ENCODE assay signal across 8 mouse cellular contexts in genomic region chr5:111519500-111520041, GRCm38 (mm10).
DNase-seq lines count a peak whose midpoint lies in the region; ATAC-seq and TF ChIP-seq lines count a peak whose summit lies in the region.

No protein-coding gene starts in this region.

- no peak overlapping the region for H3K4me3 ChIP-seq in lung, postnatal 0 days (ENCODE audit: low read depth, low read length)

- no peak for ATAC-seq in lung, postnatal 0 days
- ATAC-seq in neutrophil, adult 5-6 weeks (ENCODE audit: extremely low read depth, insufficient number of reproducible peaks, low FRiP score, poor library complexity, severe bottlenecking) = peak; percentile 60; the same call in 1 of the 2 replicates

- H3K4me1 ChIP-seq in lung, postnatal 0 days (ENCODE audit: insufficient read depth, low read depth, low read length) = no peaks in the 10 kb centered on the region

- no peak overlapping the region for H3K9ac ChIP-seq in lung, postnatal 0 days (replicated peaks; ENCODE audit: low read depth)

- no peak for TF ChIP-seq CTCF in lung, postnatal 0 days (IDR thresholded peaks at IDR 0.05)

- no peaks in the 10 kb centered on the region for H3K27me3 ChIP-seq in lung, postnatal 0 days (replicated peaks; ENCODE audit: insufficient read depth, low read length)

- WGBS in lung, postnatal 0 days = 21% methylated on average over 7 of the region's 7 CpGs

- H3K4me2 ChIP-seq in lung, postnatal 0 days (replicated peaks; ENCODE audit: low read depth, low read length) = no peak overlapping the region

- no peak for TF ChIP-seq EP300 in lung, postnatal 0 days (IDR thresholded peaks at IDR 0.05)

- H3K9me3 ChIP-seq in lung, postnatal 0 days (ENCODE audit: low read length) = no peaks in the 10 kb centered on the region

- no peak overlapping the region for H3K27ac ChIP-seq in lung, postnatal 0 days (ENCODE audit: low read length)

- DNase-seq in embryo, embryonic 10.5 days (ENCODE audit: low spot score) = peak; percentile 53
- no peak for DNase-seq in embryo, embryonic 10 days (ENCODE audit: low spot score)
- peak; percentile 21 for DNase-seq in lung, postnatal 10 days
- no peak for DNase-seq in lung, postnatal 0 days (ENCODE audit: low spot score)
- peak; percentile 63 for DNase-seq in liver
- DNase-seq in testis, postnatal 10 days (ENCODE audit: low spot score) = no peak
- no peak for DNase-seq in adrenal gland, adult 2 months

- H3K36me3 ChIP-seq in lung, postnatal 0 days (ENCODE audit: insufficient read depth, low read length) = no peaks in the 10 kb centered on the region

Comparison
In these comparisons a context has a peak if more than half of its experiments do, and no peak if none do; other contexts are left out.
1. DNase-seq: peak in embryo, embryonic 10.5 days (single experiment), lung, postnatal 10 days (single experiment) and liver (single experiment); none in embryo, embryonic 10 days (single experiment), lung, postnatal 0 days (single experiment), testis, postnatal 10 days (single experiment) and adrenal gland, adult 2 months (single experiment).